8 mouse cellular contexts compared by ENCODE assay signal in the genomic region with DNA sequence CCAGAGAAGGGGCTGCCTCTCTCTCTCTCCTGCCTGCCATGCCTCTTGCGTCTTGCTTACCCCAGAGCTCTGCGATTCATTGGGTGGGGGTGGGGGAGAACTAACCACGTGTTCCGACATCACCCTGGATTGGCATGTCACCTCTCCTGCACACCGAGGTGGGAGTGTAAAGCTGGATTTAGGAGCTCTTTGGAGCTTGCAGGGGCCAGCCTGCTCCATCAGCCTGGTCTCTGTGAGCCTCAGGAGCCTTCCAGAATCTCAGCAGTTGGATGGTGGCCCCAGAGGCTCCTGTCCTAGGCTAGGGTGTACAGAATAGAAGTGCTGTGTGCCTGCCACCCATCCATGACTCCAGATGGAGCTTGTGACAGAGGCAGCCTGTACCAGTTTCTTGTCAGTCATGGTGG. TPM values are rescaled to one million over a fixed set of nuclear protein-coding genes. Genes with fewer than 3 reads are reported as not detected.
DNase-seq lines count a peak whose midpoint lies in the region; ATAC-seq lines count a peak whose summit lies in the region.

No protein-coding gene starts in this region.

- peak overlapping the region; percentile 94 for H3K4me2 ChIP-seq in heart, embryonic 13.5 days
- H3K4me2 ChIP-seq in forebrain, embryonic 13.5 days, result peak overlapping the region; percentile 90
- H3K4me2 ChIP-seq in liver, embryonic 13.5 days, result peak overlapping the region; percentile 88; the same call in 1 of the 2 replicates

- H3K9ac ChIP-seq in heart, embryonic 13.5 days, result peak overlapping the region; percentile 89
- H3K9ac ChIP-seq in forebrain, embryonic 13.5 days, result peak overlapping the region; percentile 93
- H3K9ac ChIP-seq in liver, embryonic 13.5 days, result no peak overlapping the region

- 48% methylated on average over 5 of the region's 5 CpGs for WGBS in heart, embryonic 13.5 days
- 44% methylated on average over 5 of the region's 5 CpGs for WGBS in forebrain, embryonic 13.5 days
- 45% methylated on average over 5 of the region's 5 CpGs for WGBS in liver, embryonic 13.5 days (ENCODE audit: insufficient replicate concordance)

- H3K9me3 ChIP-seq in heart, embryonic 13.5 days, result peaks cover 4% of the 10 kb centered on the region; the same call in 1 of the 2 replicates
- H3K9me3 ChIP-seq in forebrain, embryonic 13.5 days (replicated peaks), result no peaks in the 10 kb centered on the region
- no peaks in the 10 kb centered on the region for H3K9me3 ChIP-seq in liver, embryonic 13.5 days (replicated peaks)

- H3K27ac ChIP-seq in heart, embryonic 13.5 days (replicated peaks), result no peak overlapping the region
- H3K27ac ChIP-seq in forebrain, embryonic 13.5 days, result 0 out of 2 replicates have a peak overlapping the region, but pooled peaks have one; percentile 32
- H3K27ac ChIP-seq in liver, embryonic 13.5 days, result no peak overlapping the region

- peaks cover 66% of the 10 kb centered on the region for H3K4me1 ChIP-seq in heart, embryonic 13.5 days
- H3K4me1 ChIP-seq in forebrain, embryonic 13.5 days, result peaks cover 28% of the 10 kb centered on the region
- H3K4me1 ChIP-seq in liver, embryonic 13.5 days (replicated peaks), result peaks cover 65% of the 10 kb centered on the region

- ATAC-seq in heart, embryonic 13.5 days (ENCODE audit: extremely low read depth, insufficient number of reproducible peaks, low FRiP score, low TSS enrichment), result no peak
- 0 out of 2 replicates have a peak, but pooled peaks have one; percentile 10 for ATAC-seq in forebrain, embryonic 13.5 days
- no peak for ATAC-seq in liver, embryonic 13.5 days (ENCODE audit: low read depth)

- peak overlapping the region; percentile 73 for H3K4me3 ChIP-seq in heart, embryonic 13.5 days
- peak overlapping the region; percentile 69 for H3K4me3 ChIP-seq in forebrain, embryonic 13.5 days
- H3K4me3 ChIP-seq in liver, embryonic 13.5 days (replicated peaks), result no peak overlapping the region

- DNase-seq in heart, postnatal 25 days (ENCODE audit: low spot score), result no peak
- DNase-seq in NIH3T3 (ENCODE audit: low read depth), result peak; percentile 46
- DNase-seq in liver, embryonic 13.5 days, result no peak
- no peak for DNase-seq in adrenal gland, adult 18-20 months (ENCODE audit: low spot score in 2 of 2)
- DNase-seq in ovary, postnatal 14 days (ENCODE audit: low spot score), result no peak
- DNase-seq in lung, adult 18-20 months, result no peak

- peaks cover 16% of the 10 kb centered on the region for H3K27me3 ChIP-seq in heart, embryonic 13.5 days (replicated peaks)
- no peaks in the 10 kb centered on the region for H3K27me3 ChIP-seq in forebrain, embryonic 13.5 days
- peaks cover 73% of the 10 kb centered on the region for H3K27me3 ChIP-seq in liver, embryonic 13.5 days

- H3K36me3 ChIP-seq in heart, embryonic 13.5 days, result no peaks in the 10 kb centered on the region
- no peaks in the 10 kb centered on the region for H3K36me3 ChIP-seq in forebrain, embryonic 13.5 days (ENCODE audit: poor library complexity, severe bottlenecking)
- H3K36me3 ChIP-seq in liver, embryonic 13.5 days, result no peaks in the 10 kb centered on the region

- intact Hi-C loops in heart, postnatal 25 days (cut with DNase I), result no loop called here

RNA-seq across cellular contexts. Expression of gene Epb41l1, which starts 56.0 kb away (rescaled TPM):
- 1.1 and 1.2 TPM in 2 replicates for polyA plus RNA-seq in heart, embryonic 13.5 days (2015; fragmentation: Nextera tagmentation; extraction: Ambion mirVana)
- total RNA-seq in heart, postnatal 25 days (2021), result 1 to 10 TPM; 7.0 to 7.3 TPM
- 5.3 and 7.1 TPM in 2 replicates for polyA plus RNA-seq in forebrain, embryonic 13.5 days (2015; fragmentation: Nextera tagmentation; extraction: Ambion mirVana)
- 0.43 and 0.46 TPM in 2 replicates for polyA plus RNA-seq in liver, embryonic 13.5 days (2015; fragmentation: Nextera tagmentation; extraction: Ambion mirVana)
- total RNA-seq in adrenal gland, adult 18-20 months (2021), result 10 to 100 TPM; 67.0 to 75.9 TPM
